Comparison of ENCODE assay signal across 13 mouse cellular contexts in genomic region chr12:84205659-84206185, GRCm38 (mm10). TPM values are rescaled to one million over a fixed set of nuclear protein-coding genes. Genes with fewer than 3 reads are reported as not detected.
A peak's percentile ranks its signal among the peaks of the same experiment; 100 is the strongest.
DNase-seq lines count a peak whose midpoint lies in the region; ATAC-seq and TF ChIP-seq lines count a peak whose summit lies in the region.
"Had no signal": no experiment of that assay in that cellular context is flagged by ENCODE, and none has a peak within 500 bp of the region (broad histone marks: within the 10 kb centered on the region; RNA-seq: fewer than 3 reads in every experiment).

No protein-coding gene starts in this region.

- no peaks in the 10 kb centered on the region for H3K36me3 ChIP-seq in kidney, postnatal 0 days (ENCODE audit: insufficient read depth, low read length)
- peaks cover 10% of the 10 kb centered on the region; the same call in 1 of the 2 replicates for H3K36me3 ChIP-seq in liver, embryonic 12.5 days
- no peaks in the 10 kb centered on the region for H3K36me3 ChIP-seq in stomach, postnatal 0 days (ENCODE audit: control insufficient read depth, insufficient read depth, low read length)
- H3K36me3 ChIP-seq: embryonic facial prominence, embryonic 13.5 days; midbrain, embryonic 13.5 days had no signal

- H3K4me2 ChIP-seq in kidney, postnatal 0 days (ENCODE audit: low read length) = no peak overlapping the region
- peak overlapping the region; percentile 83 for H3K4me2 ChIP-seq in liver, embryonic 12.5 days
- no peak overlapping the region for H3K4me2 ChIP-seq in stomach, postnatal 0 days (replicated peaks; ENCODE audit: low read depth)
- H3K4me2 ChIP-seq: embryonic facial prominence, embryonic 13.5 days; forebrain, embryonic 13.5 days; midbrain, embryonic 13.5 days had no signal

- DNase-seq in heart, adult 11 months = peak; percentile 85
- DNase-seq in heart, postnatal 25 days (ENCODE audit: low spot score) = no peak
- no peak for DNase-seq in kidney, postnatal 0 days (ENCODE audit: low spot score)
- no peak for DNase-seq in kidney, adult 11 months
- no peak for DNase-seq in stomach, postnatal 0 days (ENCODE audit: low spot score)
- no peak for DNase-seq in adrenal gland, adult 8-10 months
- no peak for DNase-seq in ovary, postnatal 36 days (ENCODE audit: low spot score)
- DNase-seq: cerebellum, adult 11 months had no signal

- no peak overlapping the region for H3K9ac ChIP-seq in kidney, postnatal 0 days (ENCODE audit: low read depth, low read length)
- peak overlapping the region; percentile 55 for H3K9ac ChIP-seq in liver, embryonic 12.5 days
- 0 out of 2 replicates have a peak overlapping the region, but pooled peaks have one; percentile 4 for H3K9ac ChIP-seq in stomach, postnatal 0 days (ENCODE audit: low read length)
- H3K9ac ChIP-seq: embryonic facial prominence, embryonic 13.5 days; forebrain, embryonic 13.5 days; midbrain, embryonic 13.5 days had no signal

- intact Hi-C loops in heart, postnatal 25 days (cut with DNase I) = no loop called here

- peaks cover 30% of the 10 kb centered on the region for H3K4me1 ChIP-seq in kidney, postnatal 0 days (replicated peaks; ENCODE audit: insufficient read depth, low read length)
- H3K4me1 ChIP-seq in liver, embryonic 12.5 days = peaks cover 95% of the 10 kb centered on the region
- peaks cover 8% of the 10 kb centered on the region for H3K4me1 ChIP-seq in stomach, postnatal 0 days (replicated peaks; ENCODE audit: control insufficient read depth, insufficient read depth)

- 81% methylated on average over 10 of the region's 10 CpGs for WGBS in kidney, postnatal 0 days
- 44% methylated on average over 10 of the region's 10 CpGs for WGBS in liver, embryonic 12.5 days (ENCODE audit: insufficient replicate concordance)
- 80% methylated on average over 10 of the region's 10 CpGs for WGBS in stomach, postnatal 0 days

- no peak overlapping the region for H3K4me3 ChIP-seq in kidney, postnatal 0 days (replicated peaks; ENCODE audit: low read depth, low read length)
- no peak overlapping the region for H3K4me3 ChIP-seq in liver, embryonic 12.5 days
- H3K4me3 ChIP-seq in stomach, postnatal 0 days (ENCODE audit: low read depth, low read length) = no peak overlapping the region
- H3K4me3 ChIP-seq: embryonic facial prominence, embryonic 13.5 days; forebrain, embryonic 13.5 days; midbrain, embryonic 13.5 days had no signal

- ATAC-seq in kidney, postnatal 0 days (replicated peaks; ENCODE audit: low FRiP score, low read depth) = no peak
- no peak for ATAC-seq in liver, embryonic 12.5 days
- ATAC-seq in stomach, postnatal 0 days (ENCODE audit: low FRiP score, low TSS enrichment) = no peak
- ATAC-seq: forebrain, embryonic 13.5 days; midbrain, embryonic 13.5 days had no signal

- no peak for TF ChIP-seq CTCF in kidney, postnatal 0 days (IDR thresholded peaks at IDR 0.05; ENCODE audit: low read depth)
- no peak for TF ChIP-seq CTCF in stomach, postnatal 0 days (IDR thresholded peaks at IDR 0.05; ENCODE audit: low read depth)

- peak overlapping the region; percentile 3; the same call in 1 of the 2 replicates for H3K27ac ChIP-seq in kidney, postnatal 0 days
- H3K27ac ChIP-seq in liver, embryonic 12.5 days = peak overlapping the region; percentile 100
- peak overlapping the region; percentile 40; the same call in 1 of the 2 replicates for H3K27ac ChIP-seq in stomach, postnatal 0 days (replicated peaks)
- H3K27ac ChIP-seq: embryonic facial prominence, embryonic 13.5 days; forebrain, embryonic 13.5 days; midbrain, embryonic 13.5 days had no signal

- no peak for TF ChIP-seq EP300 in stomach, postnatal 0 days (optimal IDR thresholded peaks at IDR 0.05)

- no peaks in the 10 kb centered on the region for H3K9me3 ChIP-seq in kidney, postnatal 0 days (replicated peaks; ENCODE audit: low read length)
- H3K9me3 ChIP-seq in liver, embryonic 12.5 days (replicated peaks) = no peaks in the 10 kb centered on the region
- H3K9me3 ChIP-seq in stomach, postnatal 0 days (ENCODE audit: control insufficient read depth, low read length) = no peaks in the 10 kb centered on the region
- H3K9me3 ChIP-seq: embryonic facial prominence, embryonic 13.5 days; forebrain, embryonic 13.5 days; midbrain, embryonic 13.5 days had no signal

- H3K27me3 ChIP-seq in kidney, postnatal 0 days (ENCODE audit: insufficient read depth, low read length) = no peaks in the 10 kb centered on the region
- H3K27me3 ChIP-seq in liver, embryonic 12.5 days (replicated peaks) = no peaks in the 10 kb centered on the region
- no peaks in the 10 kb centered on the region for H3K27me3 ChIP-seq in stomach, postnatal 0 days (ENCODE audit: control insufficient read depth, insufficient read depth, low read length)
- H3K27me3 ChIP-seq: embryonic facial prominence, embryonic 13.5 days; forebrain, embryonic 13.5 days; midbrain, embryonic 13.5 days had no signal

RNA-seq across cellular contexts. Expression of gene Elmsan1, which starts 13.0 kb away (rescaled TPM):
- 10 to 100 TPM; 13.8 to 17.7 TPM for total RNA-seq in heart, postnatal 25 days (2021)
- polyA plus RNA-seq in kidney, postnatal 0 days (2015; fragmentation: Nextera tagmentation; extraction: Ambion mirVana) = 4.8 and 5.8 TPM in 2 replicates
- polyA plus RNA-seq in liver, embryonic 12.5 days (2016; fragmentation: Nextera tagmentation; extraction: Ambion mirVana) = 6.9 and 8.0 TPM in 2 replicates
- 4.0 and 4.1 TPM in 2 replicates for polyA plus RNA-seq in stomach, postnatal 0 days (2015; fragmentation: Nextera tagmentation; extraction: Ambion mirVana)
- total RNA-seq in adrenal gland, adult 8-10 months (2022) = 10 to 100 TPM; 21.2 to 31.2 (median 27.3) TPM

RNA-seq across cellular contexts. Expression of gene Pnma1, which starts 57.4 kb away (rescaled TPM):
- under 1 TPM; 0.14 to 0.18 TPM for total RNA-seq in heart, postnatal 25 days (2021)
- polyA plus RNA-seq in kidney, postnatal 0 days (2015; fragmentation: Nextera tagmentation; extraction: Ambion mirVana) = 0.33 and 0.50 TPM in 2 replicates
- polyA plus RNA-seq in liver, embryonic 12.5 days (2016; fragmentation: Nextera tagmentation; extraction: Ambion mirVana) = 0.08 and 0.20 TPM in 2 replicates
- polyA plus RNA-seq in stomach, postnatal 0 days (2015; fragmentation: Nextera tagmentation; extraction: Ambion mirVana) = 0.48 and 0.49 TPM in 2 replicates
- under 1 TPM; 0.09 to 0.56 (median 0.35) TPM for total RNA-seq in adrenal gland, adult 8-10 months (2022)
- polyA plus RNA-seq: liver, adult 2 months had no signal

Comparison
In these comparisons a context has a peak if more than half of its experiments do, and no peak if none do; other contexts are left out.
1. H3K27ac ChIP-seq: peak in every context shown above with its lines; median percentile 100 in liver, embryonic 12.5 days; 40 in stomach, postnatal 0 days; 3 in kidney, postnatal 0 days.